Mouse (Mus musculus) forebrain, embryonic 13.5 days (tissue): ENCODE data around the gene Vmp1. TPM values are rescaled to one million over a fixed set of nuclear protein-coding genes. Genes with fewer than 3 reads are reported as not detected.

ENCODE experiments used
- ATAC-seq: fragments of 200-750 bp; cut with Nextera tagmentation; 2 replicates; pipeline ENCODE4 v1.8.0; 2017
- H3K27ac ChIP-seq: fragments of 300-500 bp; sonication (generic); 2 replicates; pipeline ENCODE4 v1.5.1; 2015; ENCODE audit warnings: inconsistent platforms, mild to moderate bottlenecking, moderate library complexity
- H3K27me3 ChIP-seq: fragments of 300-500 bp; sonication (generic); 2 replicates; pipeline ENCODE4 v1.6.1; 2015; ENCODE audit warnings: mild to moderate bottlenecking, inconsistent platforms
- H3K36me3 ChIP-seq: fragments of 300-500 bp; sonication (generic); 2 replicates; pipeline ENCODE4 v1.6.1; 2015; ENCODE audit warnings: mild to moderate bottlenecking, inconsistent platforms; ENCODE audit not compliant: poor library complexity, severe bottlenecking
- H3K4me1 ChIP-seq: fragments of 300-500 bp; sonication (generic); 2 replicates; pipeline ENCODE4 v1.6.1; 2015; ENCODE audit warnings: inconsistent platforms
- H3K4me2 ChIP-seq: fragments of 300-500 bp; sonication (generic); 2 replicates; pipeline ENCODE4 v1.6.1; 2015; ENCODE audit warnings: inconsistent platforms, mild to moderate bottlenecking, moderate library complexity
- H3K4me3 ChIP-seq: fragments of 300-500 bp; sonication (generic); 2 replicates; pipeline ENCODE4 v1.5.1; 2015; ENCODE audit warnings: mild to moderate bottlenecking, inconsistent platforms
- H3K9ac ChIP-seq: fragments of 300-500 bp; sonication (generic); 2 replicates; pipeline ENCODE4 v1.6.1; 2015; ENCODE audit warnings: mild to moderate bottlenecking, inconsistent platforms
- H3K9me3 ChIP-seq: fragments of 300-500 bp; sonication (generic); replicated peaks from 2 replicates; pipeline ENCODE4 v1.6.1; 2016; ENCODE audit warnings: inconsistent platforms
- WGBS: fragments of 180-500 bp; shearing (Covaris S2); methylation state at CpG from one replicate; pipeline ENCODE4 v1.1.7; 2015; 5-methylcytosine and 5-hydroxymethylcytosine counted together
- microRNA counts: library from miRNA; unstranded; fragments of <30 nt; microRNA quantifications from one replicate; lab custom pipeline; 2016
- microRNA-seq: library from miRNA; unstranded; fragments of <30 nt; microRNA quantifications from one replicate; pipeline ENCODE4, GENCODE M21; 2016
- polyA plus RNA-seq: library from polyadenylated mRNA; unstranded; fragments of >200 nt; fragmentation: Nextera tagmentation; extraction: Ambion mirVana; gene quantifications from 2 replicates; pipeline ENCODE4 v1.2.1, GENCODE M21; 2015

Vmp1 gene
- polyA plus RNA-seq, 1 experiment from 2014 or later, result 86.8 TPM

GRCm38 (mm10) chr11:86534201-86534910, 149.3 kb downstream of the Vmp1 start:
- 94% methylated on average over 5 of the region's 5 CpGs for WGBS
- Histone ChIP-seq H3K27me3 (no peaks in the 10 kb centered on the region), H3K4me2 (no peak overlapping the region), H3K4me3 (no peak overlapping the region), H3K27ac (no peak overlapping the region), H3K9ac (no peak overlapping the region), H3K9me3 (no peaks in the 10 kb centered on the region), H3K36me3 (peaks cover 33% of the 10 kb centered on the region), H3K4me1 (no peaks in the 10 kb centered on the region)
- no peak for ATAC-seq

MicroRNAs encoded within 50 kb of the gene (microRNA counts, 519-probe panel; counts per million panel counts)
- 4,247 counts per million, percentile 81 among the panel's probes with 10 or more counts for microRNA mmu-miR-21 (lab: Ali Mortazavi, UCI)

Small RNAs within 50 kb of the gene (microRNA-seq; reads per million reads assigned to microRNA genes)
- 4,635 reads per million, percentile 89 among the genes with 10 or more reads in this experiment for gene Mir21a

Other genes starting within 250 kb of the Vmp1 start
- 15.9 and 16.5 TPM in 2 replicates for gene Rnft1, start 199.2 kb downstream of the Vmp1 start, polyA plus RNA-seq
- gene Rps6kb1, start 139.0 kb downstream of the Vmp1 start, polyA plus RNA-seq, result 62.6 and 63.9 TPM in 2 replicates
- 9.9 and 10.7 TPM in 2 replicates for gene Tubd1, start 138.8 kb downstream of the Vmp1 start, polyA plus RNA-seq
- 38.5 and 45.6 TPM in 2 replicates for gene Ptrh2, start 149 bp upstream of the Vmp1 start, polyA plus RNA-seq
- gene Cltc, start 73.7 kb upstream of the Vmp1 start, polyA plus RNA-seq, result 106 and 126 TPM in 2 replicates
- gene Dhx40, start 123.9 kb upstream of the Vmp1 start, polyA plus RNA-seq, result 38.3 and 41.7 TPM in 2 replicates